Mouse (Mus musculus) kidney, embryonic 16.5 days (tissue): Measurements from ENCODE around the gene Patl1. TPM values are rescaled to one million over a fixed set of nuclear protein-coding genes. Genes with fewer than 3 reads are reported as not detected.
A peak's percentile ranks its signal among the peaks of the same experiment; 100 is the strongest.

ENCODE experiments used
- ATAC-seq: fragments of 200-750 bp; cut with Nextera tagmentation; 2 replicates; pipeline ENCODE4 v1.8.0; 2017; ENCODE audit warnings: moderate TSS enrichment; ENCODE audit not compliant: low FRiP score, low TSS enrichment
- H3K27ac ChIP-seq: fragments of 300-500 bp; sonication (generic); 2 replicates; pipeline ENCODE4 v1.5.1; 2014; ENCODE audit warnings: low read length
- H3K27me3 ChIP-seq: fragments of 300-500 bp; sonication (generic); 2 replicates; pipeline ENCODE4 v1.6.1; 2014; ENCODE audit warnings: low read length, control low read depth, mixed read lengths; ENCODE audit not compliant: insufficient read depth
- H3K36me3 ChIP-seq: fragments of 300-500 bp; sonication (generic); 2 replicates; pipeline ENCODE4 v1.6.1; 2014; ENCODE audit warnings: low read length, control low read depth, mixed read lengths; ENCODE audit not compliant: insufficient read depth
- H3K4me1 ChIP-seq: fragments of 300-500 bp; sonication (generic); 2 replicates; pipeline ENCODE4 v1.6.1; 2014; ENCODE audit warnings: low read length, control low read depth, mixed read lengths; ENCODE audit not compliant: insufficient read depth
- H3K4me2 ChIP-seq: fragments of 300-500 bp; sonication (generic); replicated peaks from 2 replicates; pipeline ENCODE4 v1.6.1; 2014; ENCODE audit warnings: low read depth, low read length
- H3K4me3 ChIP-seq: fragments of 300-500 bp; sonication (generic); 2 replicates; pipeline ENCODE4 v1.5.1; 2014; ENCODE audit warnings: mild to moderate bottlenecking, low read length
- H3K9ac ChIP-seq: fragments of 300-500 bp; sonication (generic); replicated peaks from 2 replicates; pipeline ENCODE4 v1.6.1; 2014; ENCODE audit warnings: low read length
- H3K9me3 ChIP-seq: fragments of 300-500 bp; sonication (generic); 2 replicates; pipeline ENCODE4 v1.6.1; 2016; ENCODE audit warnings: low read length, control low read depth
- WGBS: fragments of 180-500 bp; shearing (Covaris S2); extraction: QIAGEN DNeasy Blood & Tissue Kit; methylation state at CpG from one replicate; pipeline ENCODE4 v1.1.7; 2014; 5-methylcytosine and 5-hydroxymethylcytosine counted together
- polyA plus RNA-seq: library from polyadenylated mRNA; unstranded; fragments of >200 nt; fragmentation: Nextera tagmentation; extraction: Ambion mirVana; gene quantifications from 2 replicates; pipeline ENCODE4 v1.2.1, GENCODE M21; 2015

The Patl1 gene
- polyA plus RNA-seq, 1 experiment from 2014 or later: 20.0 TPM

DNA sequence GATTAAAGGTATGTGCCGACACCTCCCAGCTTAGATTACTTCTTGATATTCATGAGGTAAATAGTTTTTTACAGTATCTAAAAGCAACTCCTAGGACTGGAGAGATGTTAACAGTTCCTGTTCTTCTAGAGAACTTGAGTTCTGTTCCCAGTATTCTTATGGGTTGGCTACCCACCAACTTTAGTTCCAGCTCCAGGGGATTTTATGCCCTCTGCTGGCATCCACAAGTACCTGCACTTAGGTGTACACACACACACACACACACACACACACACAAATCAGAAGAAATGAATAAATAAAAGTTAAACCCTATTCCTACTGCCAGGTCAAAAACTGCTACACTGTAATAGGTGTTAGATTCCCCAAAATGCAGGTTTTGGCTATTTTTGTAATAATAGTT lies 52.1 kb downstream of the Patl1 start:
- 100% methylated on average over 1 of the region's 1 CpGs for WGBS
- H3K27ac ChIP-seq: no peak overlapping the region

DNA sequence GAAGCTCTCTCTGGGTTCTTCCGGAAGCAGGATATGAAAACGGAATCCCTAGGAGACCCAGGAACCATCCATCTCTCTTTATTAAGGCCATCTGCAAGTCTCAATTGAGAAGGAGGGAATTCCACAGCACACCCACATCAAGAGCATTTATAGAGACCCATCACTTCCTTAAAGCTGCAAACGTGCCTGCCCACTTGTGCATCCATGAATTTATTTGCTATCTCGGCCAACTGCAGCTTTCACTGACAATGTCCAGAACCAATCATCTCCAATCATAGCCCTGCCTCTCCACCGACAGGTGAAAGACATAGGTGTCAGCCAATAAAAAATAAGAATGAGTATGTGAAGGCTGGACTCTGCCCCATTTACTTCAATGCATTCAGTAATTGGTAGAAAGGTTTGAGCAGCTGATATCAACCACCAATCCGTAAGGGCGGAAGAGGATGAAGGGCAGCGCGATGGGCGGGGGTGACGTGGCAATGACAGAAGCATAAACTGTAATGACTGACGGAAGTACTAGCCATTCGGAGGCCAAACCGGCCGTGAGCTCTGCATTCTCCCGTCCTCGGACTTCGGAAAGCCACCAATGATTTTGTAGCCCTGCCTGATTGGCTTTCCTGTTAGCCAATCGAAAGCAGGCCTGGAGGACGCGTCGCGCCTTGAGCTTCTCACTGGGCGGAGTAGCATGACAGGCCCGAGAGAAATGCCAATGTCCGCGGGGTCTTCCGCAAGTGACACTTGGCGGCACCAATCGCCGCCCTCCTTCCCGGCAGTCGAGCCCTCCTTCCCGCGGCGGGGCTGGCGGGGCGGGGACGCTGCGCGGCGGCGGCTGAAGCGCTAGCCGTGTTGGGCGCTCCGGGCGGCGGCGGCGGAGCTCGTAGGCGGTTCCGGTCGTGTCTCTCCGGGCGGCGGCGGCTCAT lies 53.1 kb downstream of the Patl1 start, which contains the start of gene Osbp:
Osbp (plus strand) TSS at position 919 of the 920 bp plus-strand sequence.
- Histone ChIP-seq H3K4me3 (peak within 1 kb of the TSS; percentile 77), H3K27ac (peak within 1 kb of the TSS; percentile 88), H3K4me1 (peaks cover 14% of the 10 kb centered on the region), H3K9ac (peak within 1 kb of the TSS; percentile 91), H3K36me3 (no peaks in the 10 kb centered on the region), H3K27me3 (no peaks in the 10 kb centered on the region), H3K9me3 (peaks cover 4% of the 10 kb centered on the region; the same call in 1 of the 2 replicates), H3K4me2 (peak within 1 kb of the TSS; percentile 67)
- peak; percentile 98 for ATAC-seq
- under 1% methylated on average over 59 of the region's 59 CpGs for WGBS

More for the DNA sequence above, 52.1 kb downstream of the Patl1 start:
- no peak overlapping the region for H3K9ac ChIP-seq
- H3K27me3 ChIP-seq: no peaks in the 10 kb centered on the region
- peak overlapping the region; percentile 62; the same call in 1 of the 2 replicates for H3K4me3 ChIP-seq
- no peak for ATAC-seq
- H3K9me3 ChIP-seq: peaks cover 4% of the 10 kb centered on the region; the same call in 1 of the 2 replicates
- peak overlapping the region; percentile 67; the same call in 1 of the 2 replicates for H3K4me2 ChIP-seq
- H3K4me1 ChIP-seq: peaks cover 12% of the 10 kb centered on the region
- no peaks in the 10 kb centered on the region for H3K36me3 ChIP-seq

DNA sequence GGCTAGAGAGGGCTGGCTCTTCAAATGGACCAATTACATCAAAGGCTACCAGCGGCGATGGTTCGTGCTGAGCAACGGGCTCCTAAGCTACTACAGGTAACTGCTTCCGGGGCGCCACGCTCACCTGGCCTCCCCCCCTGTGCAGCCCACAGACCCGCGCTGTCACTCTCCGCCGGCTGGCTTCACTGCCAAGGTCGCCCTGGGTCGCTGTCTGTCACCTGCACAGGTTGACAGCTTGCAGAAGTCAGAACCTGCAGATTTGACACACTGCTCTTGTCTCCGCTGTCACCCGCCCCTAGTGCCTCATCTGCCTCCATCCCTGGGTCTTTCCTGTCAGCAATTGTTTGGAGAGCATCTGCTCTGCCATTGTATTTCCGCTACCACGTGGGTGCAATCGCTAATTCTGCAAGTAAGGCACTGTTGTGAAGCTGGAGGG lies 54.0 kb downstream of the Patl1 start:
- ATAC-seq: peak; percentile 7; the same call in 1 of the 2 replicates
- Histone ChIP-seq H3K9me3 (peaks cover 4% of the 10 kb centered on the region; the same call in 1 of the 2 replicates), H3K27ac (peak overlapping the region; percentile 76), H3K27me3 (no peaks in the 10 kb centered on the region), H3K4me1 (peaks cover 14% of the 10 kb centered on the region), H3K9ac (peak overlapping the region; percentile 91), H3K4me2 (peak overlapping the region; percentile 67), H3K36me3 (peaks cover 8% of the 10 kb centered on the region; the same call in 1 of the 2 replicates), H3K4me3 (peak overlapping the region; percentile 77)
- under 1% methylated on average over 18 of the region's 18 CpGs for WGBS

DNA sequence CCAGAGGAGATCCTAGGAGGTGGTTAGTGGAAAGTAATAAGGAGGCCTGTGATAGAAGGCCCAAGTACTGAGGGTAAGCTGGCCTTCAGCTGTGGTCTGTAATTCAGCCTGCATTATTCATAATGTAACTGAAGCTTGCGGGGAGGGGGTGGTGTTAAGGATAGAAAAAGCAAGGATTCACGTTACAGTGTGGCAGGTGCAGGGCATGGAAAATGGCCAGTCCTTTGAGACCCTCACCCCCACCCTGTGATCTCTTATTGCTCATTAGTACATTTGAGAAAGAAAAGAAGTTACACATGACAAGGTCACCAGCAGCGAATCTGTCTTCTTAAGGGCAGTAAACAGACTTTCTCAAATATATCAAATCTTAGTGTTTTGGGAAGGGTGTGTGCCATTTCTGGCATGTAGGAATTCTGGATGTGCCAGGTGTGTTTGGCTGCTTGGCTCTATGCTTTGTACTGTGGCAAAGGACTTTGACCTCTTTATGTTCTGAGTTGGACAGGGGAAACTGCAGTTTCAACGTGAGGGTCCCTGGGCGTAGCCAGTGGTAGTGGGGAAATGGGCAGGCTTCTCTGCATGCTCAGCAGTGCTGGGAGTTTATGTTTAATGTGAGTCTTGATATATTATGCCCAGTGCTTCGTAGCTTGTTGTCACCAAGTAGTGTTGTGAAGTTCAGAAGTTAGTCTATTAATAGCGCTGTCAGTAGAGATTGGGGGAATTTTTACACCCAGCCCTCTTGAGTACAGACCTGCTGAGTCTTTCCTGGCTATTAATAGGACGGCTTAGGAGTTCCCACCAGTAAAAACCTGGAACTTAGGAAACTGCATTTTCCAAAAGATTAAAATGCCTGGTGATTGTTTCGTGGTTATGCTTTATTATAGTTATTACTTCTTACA lies 57.2 kb downstream of the Patl1 start:
- no peak overlapping the region for H3K27ac ChIP-seq
- peaks cover 14% of the 10 kb centered on the region for H3K4me1 ChIP-seq
- 0 out of 2 replicates have a peak, but pooled peaks cover under 1% of the 10 kb centered on the region for H3K9me3 ChIP-seq
- no peaks in the 10 kb centered on the region for H3K27me3 ChIP-seq
- no peak overlapping the region for H3K4me3 ChIP-seq
- ATAC-seq: no peak
- H3K4me2 ChIP-seq: no peak overlapping the region
- no peak overlapping the region for H3K9ac ChIP-seq
- 69% methylated on average over 9 of the region's 9 CpGs for WGBS
- peaks cover 36% of the 10 kb centered on the region for H3K36me3 ChIP-seq

DNA sequence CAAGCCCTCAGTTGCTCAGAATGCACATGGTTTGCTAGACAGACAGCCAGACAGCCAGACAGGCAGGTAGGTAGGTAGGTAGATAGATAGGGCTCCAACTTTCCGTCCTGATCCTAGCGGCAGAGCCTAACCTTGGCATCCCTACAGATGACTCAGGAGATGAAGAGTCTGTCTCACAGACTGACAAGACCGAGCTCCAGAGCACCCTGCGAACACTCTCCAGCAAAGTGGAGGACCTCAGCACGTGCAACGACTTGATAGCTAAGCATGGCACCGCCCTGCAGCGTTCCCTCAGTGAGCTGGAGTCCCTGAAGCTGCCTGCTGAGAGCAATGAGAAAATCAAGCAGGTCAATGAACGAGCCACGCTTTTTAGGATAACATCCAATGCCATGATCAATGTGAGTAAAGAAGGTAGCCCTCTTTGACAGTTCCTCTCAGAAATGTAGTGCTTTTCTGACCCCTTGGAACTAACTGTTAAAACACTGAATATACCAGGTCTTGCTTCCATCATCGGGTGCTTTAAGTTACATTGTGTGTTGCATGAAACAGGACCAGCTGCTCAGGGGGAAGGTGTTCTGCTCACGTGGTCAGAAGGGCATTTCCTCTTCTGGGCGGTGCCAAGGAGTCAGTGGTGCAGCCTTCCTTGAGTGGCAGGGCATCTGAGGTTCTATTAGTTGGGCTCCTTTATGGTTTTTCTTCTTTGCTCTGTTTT lies 61.5 kb downstream of the Patl1 start:
- Histone ChIP-seq H3K27ac (no peak overlapping the region), H3K4me1 (peaks cover 3% of the 10 kb centered on the region; the same call in 1 of the 2 replicates), H3K9ac (no peak overlapping the region), H3K36me3 (peaks cover 69% of the 10 kb centered on the region), H3K4me3 (no peak overlapping the region), H3K9me3 (no peaks in the 10 kb centered on the region), H3K27me3 (no peaks in the 10 kb centered on the region), H3K4me2 (no peak overlapping the region)
- WGBS: 87% methylated on average over 13 of the region's 13 CpGs
- ATAC-seq: no peak

DNA sequence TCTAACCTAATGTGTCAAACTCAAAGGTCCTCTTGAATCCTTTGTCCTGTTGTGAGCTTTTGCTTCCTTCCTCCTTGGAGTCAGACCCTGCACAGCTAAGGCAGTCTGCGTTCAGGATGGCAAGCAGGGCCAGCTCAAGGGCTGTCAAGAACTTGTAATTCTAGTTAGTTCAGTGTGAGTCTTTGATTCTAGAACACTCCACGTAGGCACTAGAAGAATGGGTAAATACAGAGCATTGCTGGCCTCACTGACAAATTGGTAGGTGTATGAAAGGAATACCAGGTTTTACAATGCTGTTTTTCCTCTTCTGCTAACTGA lies 62.0 kb downstream of the Patl1 start:
- 58% methylated on average over 2 of the region's 2 CpGs for WGBS
- no peak for ATAC-seq
- H3K27ac ChIP-seq: no peak overlapping the region

DNA sequence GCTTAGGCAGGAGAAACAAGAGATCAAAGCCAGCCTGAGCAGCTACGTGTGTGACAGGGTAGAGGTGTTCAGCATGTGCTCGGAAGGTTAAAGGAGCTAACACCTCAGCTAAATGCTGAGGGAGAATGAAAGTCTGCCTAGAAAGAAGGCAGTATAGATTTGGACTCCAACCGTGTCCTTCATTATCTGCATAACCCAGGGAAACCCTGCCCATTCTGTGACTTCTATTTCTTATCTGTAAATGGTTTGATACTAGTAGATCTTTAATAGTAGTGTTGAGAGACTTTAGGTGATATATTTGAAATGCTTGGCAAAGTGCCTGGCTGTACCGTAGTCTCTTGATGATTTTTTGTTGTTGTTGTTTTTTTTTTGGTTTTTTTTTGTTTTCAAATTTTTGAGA lies 63.5 kb downstream of the Patl1 start:
- no peak for ATAC-seq
- Histone ChIP-seq H3K27ac (no peak overlapping the region), H3K4me1 (no peaks in the 10 kb centered on the region), H3K4me2 (no peak overlapping the region), H3K27me3 (no peaks in the 10 kb centered on the region), H3K36me3 (peaks cover 84% of the 10 kb centered on the region), H3K9ac (no peak overlapping the region), H3K9me3 (no peaks in the 10 kb centered on the region), H3K4me3 (no peak overlapping the region)
- WGBS: 75% methylated on average over 4 of the region's 4 CpGs

More for the DNA sequence above, 62.0 kb downstream of the Patl1 start:
- Histone ChIP-seq H3K27me3 (no peaks in the 10 kb centered on the region), H3K9ac (no peak overlapping the region), H3K4me3 (no peak overlapping the region), H3K9me3 (no peaks in the 10 kb centered on the region), H3K4me2 (no peak overlapping the region), H3K36me3 (peaks cover 74% of the 10 kb centered on the region), H3K4me1 (peaks cover 3% of the 10 kb centered on the region; the same call in 1 of the 2 replicates)

DNA sequence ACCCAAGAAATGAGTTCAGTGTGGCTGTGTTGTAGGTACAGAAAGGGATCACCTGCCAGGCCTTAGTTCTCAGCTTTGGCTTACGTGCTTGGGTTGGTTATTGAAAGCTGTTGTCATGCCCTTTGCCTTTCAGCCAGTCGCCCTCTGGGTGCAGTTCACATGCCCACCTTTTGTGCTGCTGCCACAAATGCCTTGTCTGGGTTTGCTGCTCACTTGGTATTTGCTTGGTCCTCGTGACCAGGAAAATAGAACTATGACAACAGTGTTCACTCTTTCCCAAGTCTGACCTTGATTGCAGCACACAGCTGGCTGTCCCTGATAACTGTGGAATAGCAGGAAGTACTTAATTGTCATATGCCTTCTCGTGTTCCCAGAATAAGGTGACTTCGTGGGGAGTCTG lies 65.2 kb downstream of the Patl1 start:
- no peak overlapping the region for H3K27ac ChIP-seq

DNA sequence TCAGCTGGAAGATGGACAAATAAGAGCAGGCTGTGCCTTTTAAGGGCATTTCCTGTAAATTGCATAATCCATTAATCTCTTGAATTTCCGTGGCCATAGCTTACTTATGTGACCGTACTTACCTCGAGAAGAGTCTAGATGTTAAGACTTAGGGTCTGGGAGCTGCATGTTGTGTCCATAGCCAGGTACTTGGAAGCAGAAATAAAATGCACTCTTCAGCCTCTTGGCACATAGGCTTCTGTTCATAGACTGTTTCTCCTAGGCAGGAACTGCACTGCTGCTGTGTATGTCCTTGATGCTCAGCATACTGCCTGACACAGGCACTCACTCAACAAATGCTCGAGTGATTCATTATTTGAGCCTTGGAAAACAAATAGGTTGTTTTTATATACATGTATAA lies 68.3 kb downstream of the Patl1 start:
- H3K4me2 ChIP-seq: no peak overlapping the region

More for the DNA sequence above, 65.2 kb downstream of the Patl1 start:
- WGBS: 77% methylated on average over 5 of the region's 5 CpGs
- Histone ChIP-seq H3K27me3 (no peaks in the 10 kb centered on the region), H3K36me3 (peaks cover 85% of the 10 kb centered on the region), H3K4me1 (no peaks in the 10 kb centered on the region), H3K9me3 (no peaks in the 10 kb centered on the region), H3K4me2 (no peak overlapping the region), H3K4me3 (no peak overlapping the region), H3K9ac (no peak overlapping the region)
- ATAC-seq: no peak

More for the DNA sequence above, 68.3 kb downstream of the Patl1 start:
- H3K9me3 ChIP-seq: no peaks in the 10 kb centered on the region
- H3K27ac ChIP-seq: no peak overlapping the region
- WGBS: 91% methylated on average over 4 of the region's 4 CpGs
- no peak overlapping the region for H3K4me3 ChIP-seq
- H3K4me1 ChIP-seq: no peaks in the 10 kb centered on the region
- no peak overlapping the region for H3K9ac ChIP-seq
- H3K27me3 ChIP-seq: no peaks in the 10 kb centered on the region
- peaks cover 84% of the 10 kb centered on the region for H3K36me3 ChIP-seq
- no peak for ATAC-seq
